Mouse (Mus musculus): ENCODE measurements around the gene Nf2.

The Nf2 gene

DNA sequence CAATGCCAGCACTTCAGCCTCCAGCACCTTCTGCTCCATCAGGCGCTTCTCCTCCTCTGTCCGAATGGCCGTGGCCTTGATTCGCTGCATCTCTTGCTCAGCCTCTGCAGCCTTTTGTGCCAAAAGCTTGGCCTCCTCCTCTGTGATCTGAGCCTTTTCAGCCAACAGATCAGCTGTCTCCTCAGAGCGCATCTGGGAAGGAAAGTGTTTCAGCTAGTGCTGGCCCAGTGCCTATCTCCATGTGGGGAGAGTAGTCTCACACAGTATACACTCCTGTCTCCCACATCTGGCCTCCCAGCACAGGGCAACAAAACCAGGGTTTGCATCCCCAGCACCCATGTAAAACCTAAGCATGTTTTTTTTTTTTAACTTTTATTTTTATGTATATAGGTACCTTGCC, 59.6 kb downstream of the Nf2 start:
- DNase-seq: no peak

DNA sequence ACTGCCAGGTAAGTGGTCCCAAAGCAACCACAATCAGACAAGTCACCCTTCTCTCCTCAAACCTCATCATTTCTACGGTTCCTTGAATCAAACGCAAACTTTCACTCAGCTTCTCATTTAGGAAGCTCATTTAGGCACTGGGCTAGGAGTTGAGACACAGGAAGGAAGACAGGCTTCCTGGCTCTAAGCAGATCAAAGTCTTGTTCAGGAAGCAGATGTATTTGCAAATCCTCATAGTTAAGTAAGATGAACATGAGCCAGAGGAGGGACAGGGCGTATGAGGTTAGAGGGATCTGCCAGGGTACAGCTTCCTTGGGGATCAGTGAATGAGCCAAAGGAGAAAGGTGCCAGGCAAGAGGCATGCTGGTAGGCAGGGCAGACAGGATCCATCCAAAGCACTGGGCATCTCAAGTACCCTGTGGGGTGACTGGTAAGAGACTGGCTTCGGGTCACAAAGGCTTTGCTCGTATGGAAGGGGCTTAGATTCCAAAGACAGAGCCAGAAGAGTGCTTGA, 64.7 kb downstream of the Nf2 start:
- DNase-seq: peak; percentile 20

DNA sequence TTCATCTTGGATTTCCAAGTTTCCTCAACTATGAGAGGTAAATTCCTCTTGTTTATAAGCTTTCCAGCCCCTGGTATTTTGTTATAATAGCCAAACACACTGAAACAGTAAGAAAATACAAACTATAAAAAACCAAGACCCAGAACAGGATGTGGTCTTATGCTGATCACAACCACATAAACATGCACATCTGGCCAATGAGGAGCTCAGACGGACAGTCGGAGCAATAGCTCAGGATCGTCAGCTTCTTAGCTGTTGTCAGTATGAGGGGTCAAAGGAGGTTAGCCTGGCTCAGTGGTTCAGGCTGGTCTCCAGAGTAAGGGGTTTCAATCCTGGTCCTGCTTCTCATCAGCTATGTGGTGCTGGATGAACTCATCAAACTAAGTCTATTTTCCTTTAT, 66.2 kb downstream of the Nf2 start:
- DNase-seq: no peak

GRCm38 (mm10) chr11:4780927-4781326, 68.4 kb downstream of the Nf2 start:
- DNase-seq: no peak

GRCm38 (mm10) chr11:4772925-4773324, 76.4 kb downstream of the Nf2 start:
- peak; percentile 54 for DNase-seq

GRCm38 (mm10) chr11:4771756-4772155, 77.6 kb downstream of the Nf2 start:
- no peak for DNase-seq

- DNase-seq: no peak
These were observed 79.5 kb downstream of the Nf2 start for GRCm38 (mm10) chr11:4769881-4770280.

- DNase-seq: no peak
These were observed 80.0 kb downstream of the Nf2 start for GRCm38 (mm10) chr11:4769293-4769692.

GRCm38 (mm10) chr11:4768399-4768798, 80.9 kb downstream of the Nf2 start:
- DNase-seq: no peak

DNA sequence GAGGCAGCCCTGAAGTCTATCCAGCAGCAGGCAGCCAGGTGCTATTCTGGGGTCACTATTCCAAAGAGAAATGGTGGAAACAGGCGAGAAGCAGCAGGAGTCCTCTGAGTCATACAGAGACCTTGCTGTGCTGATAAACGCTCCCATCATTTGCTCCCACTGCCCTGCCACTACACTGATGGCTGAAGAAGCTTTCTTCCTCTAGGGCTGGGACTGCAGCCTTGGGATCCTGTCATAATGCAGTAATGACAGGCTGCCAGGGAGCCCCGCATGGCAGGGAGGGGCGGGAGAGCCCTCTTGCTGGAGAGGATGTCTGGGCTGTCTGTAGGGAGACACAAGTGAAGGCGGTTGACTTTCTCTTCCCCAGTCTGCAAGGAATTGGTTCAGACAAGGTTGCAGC, 84.9 kb downstream of the Nf2 start:
- DNase-seq: no peak

DNA sequence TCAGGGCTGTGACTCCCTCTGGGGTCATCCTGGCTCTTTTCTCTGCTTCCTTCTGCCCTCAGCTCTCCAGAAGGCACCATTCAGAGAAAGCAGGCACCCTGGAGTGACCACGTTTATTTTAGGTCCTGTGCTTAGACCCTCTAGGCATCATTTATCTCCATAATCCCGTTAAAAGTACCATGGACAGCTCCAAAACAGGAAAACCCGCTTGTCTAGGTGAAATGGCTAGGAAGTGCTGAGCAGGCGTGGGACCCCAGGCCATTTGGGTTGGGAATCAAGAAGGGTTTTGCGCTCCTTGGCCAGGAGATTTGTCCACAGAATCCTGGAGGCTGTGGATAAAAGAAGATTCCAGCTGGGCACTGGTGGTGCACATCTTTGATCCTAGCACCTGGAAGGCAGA, 85.7 kb downstream of the Nf2 start:
- no peak for DNase-seq

DNA sequence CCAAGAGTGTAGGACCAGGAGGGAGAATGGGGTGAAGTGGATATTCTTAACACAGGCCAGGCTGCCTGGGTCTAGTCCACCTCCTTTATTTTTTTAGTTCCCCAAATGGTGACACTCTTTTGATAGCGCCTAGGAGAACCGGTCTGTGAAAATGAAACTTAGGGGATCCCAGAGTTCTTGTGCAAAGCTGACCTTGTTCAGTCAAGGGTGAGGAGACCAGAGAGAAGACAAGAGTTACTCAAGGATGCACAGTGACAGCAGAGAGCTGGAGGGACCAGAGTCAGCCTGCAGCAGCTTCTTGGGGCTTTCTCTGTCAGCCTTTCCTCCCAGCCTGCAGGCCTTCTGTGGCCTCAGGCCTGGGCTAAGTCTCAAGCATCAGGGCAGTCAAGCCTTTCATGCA, 86.8 kb downstream of the Nf2 start:
- DNase-seq: no peak

GRCm38 (mm10) chr11:4761991-4762390, 87.3 kb downstream of the Nf2 start:
- DNase-seq: no peak

DNA sequence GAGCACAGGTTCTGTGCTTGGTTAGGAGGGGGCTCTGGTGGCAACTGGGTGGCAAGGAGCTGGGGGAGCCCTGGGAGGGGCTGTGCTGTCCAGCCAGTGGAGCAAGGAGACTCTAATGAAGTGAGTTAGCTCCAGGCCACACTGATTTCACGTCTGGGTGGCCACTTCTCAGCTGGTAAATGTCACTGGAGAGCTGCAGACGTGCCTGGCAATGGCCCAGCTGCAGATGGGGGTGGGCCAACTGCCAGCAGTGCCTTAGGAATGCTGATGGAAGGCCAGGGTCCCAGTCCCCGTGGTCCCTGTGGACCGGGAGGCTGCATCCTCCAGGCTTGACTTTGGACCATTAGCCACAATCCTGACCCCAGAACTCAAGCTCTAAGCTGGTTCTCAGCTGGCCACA, 88.9 kb downstream of the Nf2 start:
- no peak for DNase-seq

DNA sequence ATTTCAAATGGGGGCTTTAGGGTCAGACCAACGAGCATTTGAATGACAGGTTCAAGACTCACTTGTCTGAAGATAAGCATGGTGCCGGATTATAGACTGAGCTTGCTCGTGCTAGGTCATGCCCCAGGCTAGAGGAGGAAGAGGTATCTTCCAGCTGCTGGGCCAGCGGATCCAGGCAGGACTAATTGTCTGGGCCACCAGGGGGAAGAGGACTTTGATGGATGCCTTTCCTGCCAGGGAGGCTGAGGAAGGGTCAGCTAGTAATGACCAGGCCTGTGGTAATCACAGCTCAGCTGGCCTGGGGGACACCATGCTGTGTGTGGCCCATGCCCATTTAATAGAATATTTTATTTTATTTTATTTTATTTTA, 91.6 kb downstream of the Nf2 start:
- DNase-seq: no peak

DNA sequence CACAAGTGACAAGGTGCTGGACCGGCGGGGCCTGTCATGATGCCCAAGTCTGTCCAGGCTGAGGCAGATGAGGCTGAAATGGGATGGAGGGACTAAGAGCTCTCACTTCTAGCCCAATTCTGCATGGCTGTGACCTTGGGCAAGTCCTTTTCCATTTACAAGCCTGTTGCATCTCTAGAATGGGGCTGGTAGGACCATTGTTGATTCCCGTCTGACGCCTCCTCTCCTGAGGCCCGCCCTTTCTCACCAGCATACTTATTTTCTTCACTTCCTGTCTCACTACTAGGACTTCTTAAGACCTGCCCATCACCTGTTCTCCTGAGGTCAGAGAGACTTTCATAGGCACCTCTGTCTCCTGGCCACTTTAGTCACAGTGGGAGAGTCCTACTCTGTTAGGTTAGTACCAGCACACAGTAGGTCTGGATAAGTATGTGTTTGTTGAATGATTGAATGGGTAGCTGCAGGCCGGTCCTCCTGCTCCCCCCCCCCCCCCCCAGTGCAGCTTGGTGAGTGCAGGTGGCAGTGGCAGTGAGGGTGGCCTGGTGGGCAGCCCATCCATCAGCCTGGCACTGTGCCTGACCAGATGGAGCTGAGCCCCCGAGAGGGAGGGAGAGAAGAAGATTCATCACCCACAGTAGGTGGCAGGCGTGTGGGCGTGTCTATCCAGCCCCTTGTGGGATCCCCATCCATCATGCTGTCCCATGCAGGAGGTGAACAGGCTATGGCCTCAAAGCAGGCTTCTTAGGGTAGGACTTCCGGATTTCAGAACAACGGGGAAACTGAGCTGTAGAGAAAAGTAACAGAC, 92.2 kb downstream of the Nf2 start:
- DNase-seq: no peak

DNA sequence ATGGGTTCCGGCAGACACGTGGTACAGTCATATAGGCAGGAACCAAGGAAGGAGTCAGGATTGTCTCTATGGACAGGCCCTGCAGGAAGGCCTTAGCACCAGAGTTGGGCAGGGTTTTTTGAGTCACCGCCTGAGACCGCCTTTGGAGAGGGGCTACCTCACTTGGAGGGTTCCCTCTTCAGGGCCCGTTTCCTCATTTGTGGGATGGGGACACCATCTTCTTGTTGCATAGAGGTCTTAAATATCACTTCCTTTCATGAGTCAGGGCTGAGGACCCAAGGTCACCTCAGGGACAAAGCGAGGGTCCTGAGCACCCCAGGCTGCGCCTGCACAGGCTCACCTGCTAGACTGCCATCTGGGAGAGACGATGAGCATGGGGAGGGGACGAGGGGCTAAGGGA, 92.9 kb downstream of the Nf2 start:
- no peak for DNase-seq

DNA sequence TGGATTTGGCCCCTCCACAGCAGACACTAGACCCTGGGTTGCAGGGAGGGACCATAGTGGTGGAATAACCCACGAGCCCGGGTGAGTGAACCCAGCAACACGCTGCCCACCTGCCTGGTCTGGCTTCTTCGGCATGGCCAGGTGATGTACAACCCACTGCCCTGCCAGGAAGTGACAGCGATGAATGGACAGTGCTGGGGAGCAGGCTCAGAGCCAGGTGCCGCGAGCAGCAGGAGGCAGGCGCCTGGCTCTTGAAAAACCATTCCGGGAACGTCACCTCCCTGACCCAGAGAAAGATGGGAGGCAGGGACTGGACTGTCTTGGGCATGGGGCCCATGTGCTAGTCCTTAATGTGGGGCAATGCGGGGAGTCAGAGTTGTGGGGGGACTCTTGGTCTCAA, 94.5 kb downstream of the Nf2 start:
- no peak for DNase-seq

GRCm38 (mm10) chr11:4754036-4754435, 95.3 kb downstream of the Nf2 start:
- DNase-seq: no peak

DNA sequence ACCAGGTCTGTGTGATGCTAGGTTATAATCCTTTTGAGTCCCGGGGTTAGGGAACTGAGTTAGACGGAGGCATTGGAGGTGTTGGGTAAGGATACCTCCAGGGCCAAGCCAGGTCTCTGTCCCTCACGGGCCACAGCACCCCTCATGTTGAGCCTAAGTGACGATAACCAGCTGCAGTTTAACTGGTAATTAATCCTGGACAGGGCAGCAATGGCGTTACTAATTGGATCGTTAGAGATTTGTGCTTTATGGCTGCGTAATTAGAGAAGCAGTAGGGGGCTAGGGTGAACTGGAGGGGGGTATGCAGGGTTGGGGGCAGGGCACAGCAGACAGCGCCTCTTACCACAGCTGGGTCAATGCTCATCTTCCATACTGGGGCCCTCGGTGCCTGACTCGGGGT, 96.5 kb downstream of the Nf2 start:
- no peak for DNase-seq

DNA sequence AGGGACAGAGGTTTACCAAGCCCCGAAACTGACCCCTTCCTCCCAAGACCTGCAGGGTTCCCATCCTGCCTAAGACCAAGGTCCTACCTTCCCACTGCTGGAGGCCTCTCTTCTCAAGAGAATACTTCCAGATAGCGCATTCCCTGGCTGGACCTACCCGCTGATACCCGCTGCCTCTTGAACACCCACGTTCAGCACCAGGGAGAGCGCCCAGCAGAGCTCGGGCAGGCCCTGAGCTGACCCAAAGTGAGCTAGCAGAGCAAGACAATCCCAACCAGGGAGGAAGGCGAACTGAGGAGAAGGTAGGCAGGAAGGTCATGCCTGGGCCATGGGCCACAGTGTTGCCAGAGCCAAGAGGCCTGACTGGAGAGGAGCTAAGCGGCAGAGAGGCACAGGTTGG, 99.1 kb downstream of the Nf2 start:
- DNase-seq: peak; percentile 32

- no peak for DNase-seq
These were observed 102.1 kb downstream of the Nf2 start for GRCm38 (mm10) chr11:4747285-4747684.

GRCm38 (mm10) chr11:4746733-4747132, 102.6 kb downstream of the Nf2 start, which contains the start of gene Cabp7:
TSS of gene Cabp7 (minus strand) at chr11:4746778.
- no peak for DNase-seq

DNA sequence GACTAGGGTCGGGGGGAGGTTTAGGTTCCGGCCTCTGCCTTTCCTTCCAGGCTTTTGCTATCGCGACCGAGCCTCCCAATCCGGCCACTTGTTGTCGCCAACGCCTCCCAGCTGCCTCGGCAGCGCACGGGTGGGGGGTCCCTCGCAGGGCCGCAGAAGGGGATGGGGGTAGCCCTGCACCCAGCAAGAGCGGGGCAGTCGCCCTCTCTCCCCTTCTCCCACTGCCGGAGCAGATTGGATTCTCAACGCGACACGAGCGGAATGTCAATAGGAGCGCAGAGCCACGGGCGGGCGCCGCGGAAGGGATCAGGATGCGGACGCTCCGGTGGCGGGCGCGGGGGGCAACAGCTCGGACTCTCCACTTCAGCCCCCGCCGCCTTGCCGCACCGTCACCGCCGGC, 103.4 kb downstream of the Nf2 start:
- DNase-seq: no peak

GRCm38 (mm10) chr11:4744691-4745090, 104.6 kb downstream of the Nf2 start:
- DNase-seq: no peak

Data from thymus, postnatal 25 days (tissue).